Mouse (Mus musculus): ENCODE data around the gene Wdr24. TPM values are rescaled to one million over a fixed set of nuclear protein-coding genes. Genes with fewer than 3 reads are reported as not detected.

Gene Wdr24
- polyA plus RNA-seq, 2 experiments = 26.0 to 45.1 TPM

DNA sequence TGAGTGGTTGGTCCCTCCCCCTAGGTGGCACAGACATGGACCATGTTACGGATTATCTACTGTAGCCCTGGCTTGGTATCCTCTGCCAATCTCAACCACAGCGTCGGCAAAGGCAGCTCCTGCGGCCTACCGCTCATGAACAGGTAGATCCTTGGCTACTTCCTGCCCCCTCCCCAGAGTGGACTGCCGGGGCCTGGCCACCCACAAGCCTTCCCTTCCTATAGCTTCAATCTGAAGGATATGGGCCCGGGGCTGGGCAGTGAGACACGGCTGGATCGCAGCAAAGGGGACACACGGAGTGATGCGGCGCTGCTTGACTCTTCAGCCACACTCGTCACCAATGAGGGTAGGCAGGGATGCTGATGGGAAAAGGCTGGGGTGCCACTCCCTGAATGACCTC, 3.6 kb downstream of the Wdr24 start:
- no peaks in the 10 kb centered on the region for H3K27me3 ChIP-seq (ENCODE audit: control insufficient read depth, insufficient read depth, low read length)
- WGBS = 96% methylated on average over 13 of the region's 13 CpGs
- TF ChIP-seq POLR2A (IDR thresholded peaks at IDR 0.05; ENCODE audit: borderline replicate concordance, extremely low read depth, insufficient read depth, insufficient read length) = no peak
- H3K4me2 ChIP-seq (replicated peaks; ENCODE audit: low read depth, low read length, severe bottlenecking) = no peak overlapping the region
- no peak overlapping the region for H3K9ac ChIP-seq (ENCODE audit: low read depth, low read length, severe bottlenecking)
- DNase-seq (ENCODE audit: low spot score) = no peak
- no peak for ATAC-seq (ENCODE audit: low FRiP score, low read depth)
- H3K36me3 ChIP-seq (ENCODE audit: control insufficient read depth, insufficient read depth, low read length) = peaks cover 41% of the 10 kb centered on the region
- peaks cover 34% of the 10 kb centered on the region for H3K4me1 ChIP-seq (ENCODE audit: control insufficient read depth, insufficient read depth, low read length)
- no peaks in the 10 kb centered on the region for H3K9me3 ChIP-seq (ENCODE audit: control insufficient read depth, low read length)
- H3K27ac ChIP-seq (replicated peaks; ENCODE audit: low read depth, low read length) = no peak overlapping the region
- H3K4me3 ChIP-seq (replicated peaks; ENCODE audit: low read length) = no peak overlapping the region

DNA sequence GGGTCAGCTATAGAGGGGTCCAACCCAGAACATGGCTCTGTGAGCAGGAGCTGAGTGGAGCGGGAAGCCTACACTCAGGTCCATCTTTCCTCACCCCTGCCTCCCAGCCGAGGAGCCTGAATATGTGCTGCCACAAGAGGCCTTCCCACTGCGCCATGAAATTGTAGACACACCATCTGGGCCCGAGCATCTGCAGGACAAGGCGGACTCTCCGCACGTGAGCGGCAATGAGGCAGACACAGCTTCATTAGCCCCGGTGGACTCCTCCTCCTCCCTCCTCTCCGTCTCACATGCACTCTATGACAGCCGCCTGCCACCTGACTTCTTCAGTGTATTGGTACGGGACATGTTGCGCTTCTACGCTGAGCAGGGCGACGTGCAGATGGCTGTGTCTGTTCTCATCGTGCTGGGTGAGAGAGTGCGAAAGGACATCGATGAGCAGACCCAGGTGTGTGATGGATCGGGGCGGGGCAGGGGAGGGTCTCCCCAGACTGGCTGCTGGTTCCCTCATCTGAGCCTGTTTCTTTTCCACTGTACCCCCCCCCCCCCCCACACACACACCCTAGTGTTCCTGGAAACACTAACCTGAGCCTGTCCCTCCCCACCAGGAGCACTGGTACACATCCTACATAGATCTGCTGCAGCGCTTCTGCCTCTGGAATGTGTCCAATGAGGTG, 4.3 kb downstream of the Wdr24 start:
- Histone ChIP-seq H3K36me3 (ENCODE audit: control insufficient read depth, insufficient read depth, low read length) (peaks cover 41% of the 10 kb centered on the region), H3K9ac (ENCODE audit: low read depth, low read length, severe bottlenecking) (no peak overlapping the region), H3K4me2 (replicated peaks; ENCODE audit: low read depth, low read length, severe bottlenecking) (no peak overlapping the region), H3K27me3 (ENCODE audit: control insufficient read depth, insufficient read depth, low read length) (no peaks in the 10 kb centered on the region), H3K4me3 (replicated peaks; ENCODE audit: low read length) (no peak overlapping the region), H3K4me1 (ENCODE audit: control insufficient read depth, insufficient read depth, low read length) (peaks cover 34% of the 10 kb centered on the region), H3K27ac (replicated peaks; ENCODE audit: low read depth, low read length) (no peak overlapping the region), H3K9me3 (ENCODE audit: control insufficient read depth, low read length) (no peaks in the 10 kb centered on the region)
- 91% methylated on average over 22 of the region's 22 CpGs for WGBS
- no peak for ATAC-seq (ENCODE audit: low FRiP score, low read depth)
- DNase-seq (ENCODE audit: low spot score) = no peak
- no peak for TF ChIP-seq POLR2A (IDR thresholded peaks at IDR 0.05; ENCODE audit: borderline replicate concordance, extremely low read depth, insufficient read depth, insufficient read length)

DNA sequence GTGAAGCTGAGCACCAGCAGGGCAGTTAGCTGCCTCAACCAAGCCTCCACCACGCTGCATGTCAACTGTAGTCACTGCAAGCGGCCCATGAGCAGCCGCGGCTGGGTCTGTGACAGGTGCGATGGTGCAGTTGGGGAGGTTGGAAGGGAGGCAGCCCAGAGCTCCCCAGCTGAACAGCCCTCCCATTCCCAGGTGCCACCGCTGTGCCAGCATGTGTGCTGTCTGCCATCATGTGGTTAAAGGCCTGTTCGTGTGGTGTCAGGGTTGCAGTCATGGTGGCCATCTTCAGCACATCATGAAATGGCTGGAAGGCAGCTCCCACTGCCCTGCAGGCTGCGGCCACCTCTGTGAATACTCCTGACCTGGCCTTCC, 4.8 kb downstream of the Wdr24 start:
- DNase-seq (ENCODE audit: low spot score) = no peak
- no peak for TF ChIP-seq POLR2A (IDR thresholded peaks at IDR 0.05; ENCODE audit: borderline replicate concordance, extremely low read depth, insufficient read depth, insufficient read length)
- peaks cover 41% of the 10 kb centered on the region for H3K36me3 ChIP-seq (ENCODE audit: control insufficient read depth, insufficient read depth, low read length)
- peaks cover 34% of the 10 kb centered on the region for H3K4me1 ChIP-seq (ENCODE audit: control insufficient read depth, insufficient read depth, low read length)
- no peaks in the 10 kb centered on the region for H3K9me3 ChIP-seq (ENCODE audit: control insufficient read depth, low read length)
- H3K27me3 ChIP-seq (ENCODE audit: control insufficient read depth, insufficient read depth, low read length) = no peaks in the 10 kb centered on the region
- H3K4me2 ChIP-seq (replicated peaks; ENCODE audit: low read depth, low read length, severe bottlenecking) = peak overlapping the region; percentile 79
- peak overlapping the region; percentile 67 for H3K4me3 ChIP-seq (replicated peaks; ENCODE audit: low read length)
- peak overlapping the region; percentile 73; the same call in 1 of the 2 replicates for H3K9ac ChIP-seq (ENCODE audit: low read depth, low read length, severe bottlenecking)
- H3K27ac ChIP-seq (replicated peaks; ENCODE audit: low read depth, low read length) = peak overlapping the region; percentile 81; the same call in 1 of the 2 replicates
- no peak for ATAC-seq (ENCODE audit: low FRiP score, low read depth)
- 88% methylated on average over 8 of the region's 8 CpGs for WGBS

DNA sequence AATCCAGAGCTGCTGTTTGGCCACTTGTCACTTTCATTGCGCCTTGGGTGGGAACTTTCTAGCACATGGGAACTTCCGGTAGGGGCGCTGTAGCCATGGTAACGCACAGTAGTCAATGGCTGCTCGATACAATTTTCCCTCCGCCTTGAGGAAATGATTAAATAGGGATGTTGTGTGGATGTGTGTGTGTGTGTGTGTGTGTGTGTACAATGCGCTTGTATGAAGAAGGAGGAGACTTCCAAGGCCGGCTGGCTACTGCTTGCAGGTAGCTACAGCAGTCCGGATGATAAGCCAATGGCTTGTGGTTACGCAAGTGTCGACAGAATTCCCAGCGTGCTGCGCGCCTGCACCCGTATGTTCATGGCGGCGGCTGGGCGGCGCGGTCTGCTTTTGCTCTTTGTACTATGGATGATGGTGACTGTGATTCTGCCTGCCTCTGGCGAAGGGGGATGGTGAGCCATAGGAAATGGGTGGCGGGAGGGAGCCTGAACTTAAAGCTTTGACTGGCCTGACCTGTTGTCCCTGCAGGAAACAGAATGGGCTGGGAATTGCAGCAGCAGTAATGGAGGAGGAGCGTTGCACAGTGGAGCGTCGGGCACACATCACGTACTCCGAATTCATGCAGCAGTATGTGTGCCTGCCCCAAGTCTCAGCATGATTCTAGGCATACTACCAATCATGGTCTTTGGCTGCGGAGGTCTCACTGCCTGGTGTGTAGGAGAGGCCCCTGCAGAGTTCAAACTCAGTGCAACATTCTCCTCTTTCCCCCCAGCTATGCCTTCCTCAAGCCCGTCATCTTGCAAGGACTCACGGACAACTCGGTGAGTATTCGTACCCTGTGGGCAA, 5.5 kb downstream of the Wdr24 start, which contains the start of gene Jmjd8:
Jmjd8 (plus strand) TSS at position 156 of the 846 bp plus-strand sequence.
- Histone ChIP-seq H3K27ac (replicated peaks; ENCODE audit: low read depth, low read length) (peak within 1 kb of the TSS; percentile 81), H3K9me3 (ENCODE audit: control insufficient read depth, low read length) (no peaks in the 10 kb centered on the region), H3K4me3 (replicated peaks; ENCODE audit: low read length) (peak within 1 kb of the TSS; percentile 67), H3K4me1 (ENCODE audit: control insufficient read depth, insufficient read depth, low read length) (peaks cover 36% of the 10 kb centered on the region), H3K4me2 (replicated peaks; ENCODE audit: low read depth, low read length, severe bottlenecking) (peak within 1 kb of the TSS; percentile 79), H3K9ac (ENCODE audit: low read depth, low read length, severe bottlenecking) (peak within 1 kb of the TSS; percentile 73), H3K36me3 (ENCODE audit: control insufficient read depth, insufficient read depth, low read length) (peaks cover 41% of the 10 kb centered on the region), H3K27me3 (ENCODE audit: control insufficient read depth, insufficient read depth, low read length) (no peaks in the 10 kb centered on the region)
- 2% methylated on average over 32 of the region's 32 CpGs for WGBS
- TF ChIP-seq POLR2A (IDR thresholded peaks at IDR 0.05; ENCODE audit: borderline replicate concordance, extremely low read depth, insufficient read depth, insufficient read length) = peak; percentile 63; the same call in 1 of the 2 replicates
- DNase-seq (ENCODE audit: low spot score) (peak; percentile 87), ATAC-seq (ENCODE audit: low FRiP score, low read depth) (peak; percentile 54)

DNA sequence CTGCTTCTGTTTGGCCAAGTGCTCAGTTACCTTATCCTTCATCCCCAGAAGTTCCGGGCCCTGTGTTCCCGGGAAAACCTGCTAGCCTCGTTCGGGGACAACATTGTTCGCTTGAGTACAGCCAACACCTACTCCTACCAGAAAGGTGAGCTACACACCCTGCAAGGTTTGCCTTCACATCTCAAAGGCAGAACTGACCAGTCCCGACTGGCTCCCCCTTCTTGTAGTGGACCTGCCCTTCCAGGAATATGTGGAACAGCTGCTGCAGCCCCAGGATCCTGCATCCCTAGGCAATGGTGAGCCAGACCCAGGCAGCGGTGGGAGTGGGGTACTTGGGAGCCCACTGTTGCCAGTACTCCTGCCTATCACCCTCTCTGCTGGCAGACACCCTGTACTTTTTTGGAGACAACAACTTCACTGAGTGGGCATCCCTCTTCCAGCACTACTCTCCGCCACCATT, 6.2 kb downstream of the Wdr24 start:
- Histone ChIP-seq H3K4me2 (replicated peaks; ENCODE audit: low read depth, low read length, severe bottlenecking) (peak overlapping the region; percentile 79), H3K36me3 (ENCODE audit: control insufficient read depth, insufficient read depth, low read length) (peaks cover 41% of the 10 kb centered on the region), H3K4me1 (ENCODE audit: control insufficient read depth, insufficient read depth, low read length) (peaks cover 36% of the 10 kb centered on the region), H3K9me3 (ENCODE audit: control insufficient read depth, low read length) (no peaks in the 10 kb centered on the region), H3K9ac (ENCODE audit: low read depth, low read length, severe bottlenecking) (peak overlapping the region; percentile 73), H3K27ac (replicated peaks; ENCODE audit: low read depth, low read length) (peak overlapping the region; percentile 81), H3K4me3 (replicated peaks; ENCODE audit: low read length) (peak overlapping the region; percentile 67), H3K27me3 (ENCODE audit: control insufficient read depth, insufficient read depth, low read length) (no peaks in the 10 kb centered on the region)
- DNase-seq (ENCODE audit: low spot score) (no peak), ATAC-seq (ENCODE audit: low FRiP score, low read depth) (no peak)
- WGBS = 42% methylated on average over 8 of the region's 8 CpGs
- no peak for TF ChIP-seq POLR2A (IDR thresholded peaks at IDR 0.05; ENCODE audit: borderline replicate concordance, extremely low read depth, insufficient read depth, insufficient read length)

All from limb, embryonic 14.5 days (tissue).